Mouse (Mus musculus) midbrain, embryonic 13.5 days (tissue): ENCODE results near the gene Srl. TPM values are rescaled to one million over a fixed set of nuclear protein-coding genes. Genes with fewer than 3 reads are reported as not detected.
"Not testable (repeated sequence)": the region's sequence is repeated elsewhere in the genome, so short reads cannot be mapped to it uniquely, and the experiment has no call there.

ENCODE experiments used
- ATAC-seq: fragments of 200-750 bp; cut with Nextera tagmentation; 2 replicates; pipeline ENCODE4 v1.8.0; 2017; ENCODE audit warnings: mild to moderate bottlenecking, moderate TSS enrichment, moderate library complexity
- H3K27ac ChIP-seq: fragments of 300-500 bp; sonication (generic); 2 replicates; pipeline ENCODE4 v1.5.1; 2015; ENCODE audit warnings: inconsistent platforms, mild to moderate bottlenecking, moderate library complexity
- H3K27me3 ChIP-seq: fragments of 300-500 bp; sonication (generic); 2 replicates; pipeline ENCODE4 v1.6.1; 2015; ENCODE audit warnings: mild to moderate bottlenecking, inconsistent platforms
- H3K36me3 ChIP-seq: fragments of 300-500 bp; sonication (generic); 2 replicates; pipeline ENCODE4 v1.6.1; 2015; ENCODE audit warnings: mild to moderate bottlenecking, inconsistent platforms
- H3K4me1 ChIP-seq: fragments of 300-500 bp; sonication (generic); replicated peaks from 2 replicates; pipeline ENCODE4 v1.6.1; 2015; ENCODE audit warnings: inconsistent platforms
- H3K4me2 ChIP-seq: fragments of 300-500 bp; sonication (generic); replicated peaks from 2 replicates; pipeline ENCODE4 v1.6.1; 2015; ENCODE audit warnings: moderate library complexity, mild to moderate bottlenecking, inconsistent platforms
- H3K4me3 ChIP-seq: fragments of 300-500 bp; sonication (generic); replicated peaks from 2 replicates; pipeline ENCODE4 v1.5.1; 2015; ENCODE audit warnings: mild to moderate bottlenecking, inconsistent platforms
- H3K9ac ChIP-seq: fragments of 300-500 bp; sonication (generic); replicated peaks from 2 replicates; pipeline ENCODE4 v1.6.1; 2015; ENCODE audit warnings: mild to moderate bottlenecking, inconsistent platforms
- H3K9me3 ChIP-seq: fragments of 300-500 bp; sonication (generic); 2 replicates; pipeline ENCODE4 v1.6.1; 2016; ENCODE audit warnings: mild to moderate bottlenecking, inconsistent platforms
- WGBS: fragments of 180-500 bp; shearing (Covaris S2); methylation state at CpG from one replicate; pipeline ENCODE4 v1.1.7; 2015; 5-methylcytosine and 5-hydroxymethylcytosine counted together
- polyA plus RNA-seq: library from polyadenylated mRNA; unstranded; fragments of >200 nt; fragmentation: Nextera tagmentation; extraction: Ambion mirVana; gene quantifications from 2 replicates; pipeline ENCODE4 v1.2.1, GENCODE M21; 2015

Gene Srl
- polyA plus RNA-seq, 1 experiment from 2014 or later = 21.6 TPM

- H3K4me3 ChIP-seq, H3K9ac ChIP-seq, H3K9me3 ChIP-seq, H3K4me2 ChIP-seq, H3K36me3 ChIP-seq, H3K27me3 ChIP-seq, H3K4me1 ChIP-seq, ATAC-seq, H3K27ac ChIP-seq: not testable (repeated sequence)
- 95% methylated on average over 12 of the region's 12 CpGs for WGBS
These were observed 14.2 kb downstream of the Srl start for GRCm38 (mm10) chr16:4527373-4527772.

- Histone ChIP-seq H3K9me3 (0 out of 2 replicates have a peak, but pooled peaks cover 2% of the 10 kb centered on the region), H3K27me3 (no peaks in the 10 kb centered on the region), H3K4me1 (0 out of 2 replicates have a peak, but pooled peaks cover 5% of the 10 kb centered on the region), H3K27ac (no peak overlapping the region), H3K9ac (no peak overlapping the region), H3K4me3 (no peak overlapping the region), H3K4me2 (no peak overlapping the region), H3K36me3 (no peaks in the 10 kb centered on the region)
- ATAC-seq = no peak
- 74% methylated on average over 7 of the region's 7 CpGs for WGBS
These were observed 18.2 kb downstream of the Srl start for GRCm38 (mm10) chr16:4523313-4524004.

- no peaks in the 10 kb centered on the region for H3K36me3 ChIP-seq
- 59% methylated on average over 8 of the region's 8 CpGs for WGBS
- 0 out of 2 replicates have a peak, but pooled peaks cover 5% of the 10 kb centered on the region for H3K4me1 ChIP-seq
- H3K4me2 ChIP-seq = no peak overlapping the region
- 0 out of 2 replicates have a peak, but pooled peaks cover 2% of the 10 kb centered on the region for H3K9me3 ChIP-seq
- no peak for ATAC-seq
- H3K9ac ChIP-seq = no peak overlapping the region
- H3K27ac ChIP-seq = no peak overlapping the region
- no peak overlapping the region for H3K4me3 ChIP-seq
- H3K27me3 ChIP-seq = no peaks in the 10 kb centered on the region
These were observed 18.7 kb downstream of the Srl start for GRCm38 (mm10) chr16:4522879-4523278.

GRCm38 (mm10) chr16:4521735-4522530 is 19.7 kb downstream of the Srl start:
- H3K4me2 ChIP-seq = no peak overlapping the region
- no peak overlapping the region for H3K4me3 ChIP-seq
- no peak overlapping the region for H3K9ac ChIP-seq
- 0 out of 2 replicates have a peak, but pooled peaks cover under 1% of the 10 kb centered on the region for H3K9me3 ChIP-seq
- 0 out of 2 replicates have a peak, but pooled peaks cover 5% of the 10 kb centered on the region for H3K4me1 ChIP-seq
- H3K27ac ChIP-seq = no peak overlapping the region
- ATAC-seq = no peak
- WGBS = 67% methylated on average over 5 of the region's 5 CpGs
- no peaks in the 10 kb centered on the region for H3K27me3 ChIP-seq
- H3K36me3 ChIP-seq = no peaks in the 10 kb centered on the region

DNA sequence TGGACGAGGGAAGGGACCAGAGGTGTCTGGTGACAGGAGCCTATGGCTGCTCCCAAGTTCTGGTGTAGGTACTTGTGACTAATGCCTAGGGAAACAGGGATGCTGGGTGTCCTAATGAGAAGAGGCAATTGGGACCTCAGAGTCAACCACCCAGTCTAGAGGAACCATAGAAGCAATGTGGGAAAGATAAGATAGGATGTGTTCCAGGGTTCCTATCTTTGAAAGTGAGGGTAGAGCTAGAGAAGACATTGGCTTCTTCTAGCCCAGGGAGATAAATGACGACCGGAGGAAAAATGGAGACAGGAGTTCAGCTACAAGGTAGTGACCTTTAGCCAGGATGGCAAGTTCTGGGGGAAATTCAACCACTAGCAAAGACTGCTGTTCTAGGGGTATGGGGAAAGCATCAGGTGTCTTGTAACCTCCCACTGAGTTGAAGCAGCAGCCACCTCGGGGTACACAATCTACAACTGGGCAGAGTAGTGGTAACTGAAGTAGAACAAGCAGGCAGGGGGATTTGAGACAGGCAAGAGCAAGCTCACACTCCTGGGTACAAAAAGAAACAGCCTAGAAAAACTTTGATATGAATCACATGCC is 20.4 kb downstream of the Srl start:
- ATAC-seq = no peak
- H3K4me3 ChIP-seq = no peak overlapping the region
- no peaks in the 10 kb centered on the region for H3K27me3 ChIP-seq
- H3K4me1 ChIP-seq = 0 out of 2 replicates have a peak, but pooled peaks cover 5% of the 10 kb centered on the region
- 84% methylated on average over 4 of the region's 4 CpGs for WGBS
- no peak overlapping the region for H3K4me2 ChIP-seq
- H3K9ac ChIP-seq = no peak overlapping the region
- no peaks in the 10 kb centered on the region for H3K9me3 ChIP-seq
- no peaks in the 10 kb centered on the region for H3K36me3 ChIP-seq
- no peak overlapping the region for H3K27ac ChIP-seq

- H3K27ac ChIP-seq = no peak overlapping the region
- H3K9me3 ChIP-seq = no peaks in the 10 kb centered on the region
- WGBS = 75% methylated on average over 8 of the region's 8 CpGs
- H3K36me3 ChIP-seq = no peaks in the 10 kb centered on the region
- ATAC-seq = no peak
- no peaks in the 10 kb centered on the region for H3K27me3 ChIP-seq
- no peak overlapping the region for H3K4me3 ChIP-seq
- no peak overlapping the region for H3K9ac ChIP-seq
- 0 out of 2 replicates have a peak, but pooled peaks cover 5% of the 10 kb centered on the region for H3K4me1 ChIP-seq
- no peak overlapping the region for H3K4me2 ChIP-seq
These were observed 20.9 kb downstream of the Srl start for GRCm38 (mm10) chr16:4520673-4521072.

GRCm38 (mm10) chr16:4519825-4520224 is 21.8 kb downstream of the Srl start:
- no peak overlapping the region for H3K4me2 ChIP-seq
- no peak overlapping the region for H3K9ac ChIP-seq
- no peak for ATAC-seq
- H3K4me3 ChIP-seq = no peak overlapping the region
- 0 out of 2 replicates have a peak, but pooled peaks cover 5% of the 10 kb centered on the region for H3K4me1 ChIP-seq
- 91% methylated on average over 2 of the region's 2 CpGs for WGBS
- no peaks in the 10 kb centered on the region for H3K27me3 ChIP-seq
- H3K9me3 ChIP-seq = no peaks in the 10 kb centered on the region
- H3K27ac ChIP-seq = no peak overlapping the region
- no peaks in the 10 kb centered on the region for H3K36me3 ChIP-seq

GRCm38 (mm10) chr16:4519157-4519556 is 22.5 kb downstream of the Srl start:
- no peak for ATAC-seq
- Histone ChIP-seq H3K9ac (no peak overlapping the region), H3K27me3 (no peaks in the 10 kb centered on the region), H3K36me3 (no peaks in the 10 kb centered on the region), H3K9me3 (no peaks in the 10 kb centered on the region), H3K4me2 (no peak overlapping the region), H3K4me1 (0 out of 2 replicates have a peak, but pooled peaks cover 5% of the 10 kb centered on the region), H3K27ac (no peak overlapping the region), H3K4me3 (no peak overlapping the region)
- 73% methylated on average over 4 of the region's 4 CpGs for WGBS

- Histone ChIP-seq H3K9ac (no peak overlapping the region), H3K4me2 (no peak overlapping the region), H3K4me1 (0 out of 2 replicates have a peak, but pooled peaks cover 5% of the 10 kb centered on the region), H3K27me3 (no peaks in the 10 kb centered on the region), H3K4me3 (no peak overlapping the region), H3K36me3 (no peaks in the 10 kb centered on the region), H3K9me3 (no peaks in the 10 kb centered on the region), H3K27ac (no peak overlapping the region)
- ATAC-seq = no peak
- 64% methylated on average over 2 of the region's 2 CpGs for WGBS
These were observed 23.7 kb downstream of the Srl start for GRCm38 (mm10) chr16:4517906-4518305.

GRCm38 (mm10) chr16:4514383-4514782 is 27.2 kb downstream of the Srl start:
- ATAC-seq = no peak
- H3K4me2 ChIP-seq = no peak overlapping the region
- H3K4me3 ChIP-seq = no peak overlapping the region
- H3K9me3 ChIP-seq = no peaks in the 10 kb centered on the region
- H3K27me3 ChIP-seq = no peaks in the 10 kb centered on the region
- H3K36me3 ChIP-seq = no peaks in the 10 kb centered on the region
- no peak overlapping the region for H3K27ac ChIP-seq
- 94% methylated on average over 3 of the region's 3 CpGs for WGBS
- no peak overlapping the region for H3K9ac ChIP-seq
- no peaks in the 10 kb centered on the region for H3K4me1 ChIP-seq

GRCm38 (mm10) chr16:4512661-4513438 is 28.8 kb downstream of the Srl start:
- H3K36me3 ChIP-seq = no peaks in the 10 kb centered on the region
- WGBS = 84% methylated on average over 3 of the region's 3 CpGs
- no peaks in the 10 kb centered on the region for H3K4me1 ChIP-seq
- ATAC-seq = no peak
- H3K9ac ChIP-seq = no peak overlapping the region
- no peak overlapping the region for H3K4me2 ChIP-seq
- H3K27ac ChIP-seq = no peak overlapping the region
- H3K4me3 ChIP-seq = no peak overlapping the region
- H3K27me3 ChIP-seq = no peaks in the 10 kb centered on the region
- no peaks in the 10 kb centered on the region for H3K9me3 ChIP-seq
